Mouse (Mus musculus): ENCODE data around the gene Wdr13. TPM values are rescaled to one million over a fixed set of nuclear protein-coding genes. Genes with fewer than 3 reads are reported as not detected.

Gene Wdr13
- polyA plus RNA-seq, 2 experiments, result 4.4 to 14.5 TPM

DNA sequence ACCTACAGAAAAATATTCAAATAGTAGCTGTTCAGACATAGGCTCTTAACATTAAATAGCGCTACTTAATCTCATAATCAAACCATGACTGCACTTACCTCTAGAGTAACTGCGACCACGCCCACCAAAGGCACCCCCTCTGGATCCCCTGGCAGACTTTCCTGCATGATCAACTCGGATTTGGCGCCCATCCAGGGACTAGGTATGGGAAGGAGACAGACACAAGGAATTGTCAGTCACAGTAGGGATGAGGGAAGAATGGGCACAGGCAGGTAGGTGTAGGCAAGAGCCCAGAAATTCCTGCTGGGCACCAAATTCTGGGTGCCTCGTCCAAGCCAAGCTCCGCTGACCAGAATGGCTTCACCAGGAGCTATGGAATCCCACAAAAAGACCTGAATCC is 11.1 kb upstream of the Wdr13 start:
- ATAC-seq (ENCODE audit: insufficient read depth), result no peak
- Histone ChIP-seq H3K27ac (peak overlapping the region; percentile 55), H3K4me2 (ENCODE audit: low read depth) (peak overlapping the region; percentile 91), H3K9me3 (ENCODE audit: control insufficient read depth, low read length) (no peaks in the 10 kb centered on the region), H3K9ac (replicated peaks) (peak overlapping the region; percentile 74), H3K4me3 (ENCODE audit: insufficient read depth in 1 of 2, low read depth in 2 of 2, low read length in 2 of 2) (peak overlapping the region; percentile 84 to 95), H3K4me1 (replicated peaks; ENCODE audit: control insufficient read depth in 2 of 2, insufficient read depth in 2 of 2, low read length in 1 of 2) (peaks cover 0 to 14% of the 10 kb centered on the region in 2 experiments; a peak in 2 of 4 replicates), H3K27me3 (ENCODE audit: control insufficient read depth, insufficient read depth, low read length) (no peaks in the 10 kb centered on the region), H3K36me3 (replicated peaks; ENCODE audit: control insufficient read depth, insufficient read depth, low read depth) (peaks cover 51% of the 10 kb centered on the region)
- WGBS (ENCODE audit: insufficient replicate concordance), result 47% methylated on average over 7 of the region's 7 CpGs
- DNase-seq (ENCODE audit: low read depth in 3 of 3, low spot score in 3 of 3), result no peak
- TF ChIP-seq EP300 (IDR thresholded peaks at IDR 0.05; ENCODE audit: low read depth) (no peak), CTCF (IDR thresholded peaks at IDR 0.05; ENCODE audit: low read depth) (no peak)

DNA sequence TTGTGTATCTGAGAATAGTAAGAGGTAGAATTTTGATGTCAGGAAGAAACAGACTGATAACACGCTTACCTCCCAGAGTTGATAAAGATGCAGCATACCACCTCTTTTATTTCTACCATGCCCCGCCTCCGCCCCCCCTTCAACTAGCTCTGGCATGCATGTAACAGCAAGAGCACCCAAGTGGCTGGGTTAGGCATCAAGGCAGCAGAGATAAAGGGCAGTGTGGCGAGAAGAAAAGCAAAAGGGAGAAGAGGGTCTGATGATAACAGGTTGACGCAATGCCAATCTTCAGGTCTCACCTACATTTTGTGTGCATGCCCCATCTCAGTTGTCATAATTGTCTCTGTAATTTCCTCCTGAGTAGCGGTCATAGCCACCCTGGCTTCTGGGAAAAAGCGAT is 10.3 kb upstream of the Wdr13 start:
- no peaks in the 10 kb centered on the region for H3K9me3 ChIP-seq (ENCODE audit: control insufficient read depth, low read length)
- ATAC-seq (ENCODE audit: insufficient read depth) (no peak), DNase-seq (ENCODE audit: low read depth in 3 of 3, low spot score in 3 of 3) (no peak)
- H3K27ac ChIP-seq, result no peak overlapping the region
- H3K36me3 ChIP-seq (replicated peaks; ENCODE audit: control insufficient read depth, insufficient read depth, low read depth), result peaks cover 59% of the 10 kb centered on the region
- H3K4me3 ChIP-seq (ENCODE audit: insufficient read depth in 1 of 2, low read depth in 2 of 2, low read length in 2 of 2), result peak overlapping the region; percentile 6 to 84; a peak in 1 of 4 replicates
- no peaks in the 10 kb centered on the region for H3K27me3 ChIP-seq (ENCODE audit: control insufficient read depth, insufficient read depth, low read length)
- peak overlapping the region; percentile 91 for H3K4me2 ChIP-seq (ENCODE audit: low read depth)
- no peak for TF ChIP-seq EP300 (IDR thresholded peaks at IDR 0.05; ENCODE audit: low read depth)
- no peak for TF ChIP-seq CTCF (IDR thresholded peaks at IDR 0.05; ENCODE audit: low read depth)
- 54% methylated on average over 7 of the region's 7 CpGs for WGBS (ENCODE audit: insufficient replicate concordance)
- no peak overlapping the region; the same call in 1 of the 2 replicates for H3K9ac ChIP-seq (replicated peaks)
- peaks cover 0 to 12% of the 10 kb centered on the region in 2 experiments; a peak in 2 of 4 replicates for H3K4me1 ChIP-seq (replicated peaks; ENCODE audit: control insufficient read depth in 2 of 2, insufficient read depth in 2 of 2, low read length in 1 of 2)

DNA sequence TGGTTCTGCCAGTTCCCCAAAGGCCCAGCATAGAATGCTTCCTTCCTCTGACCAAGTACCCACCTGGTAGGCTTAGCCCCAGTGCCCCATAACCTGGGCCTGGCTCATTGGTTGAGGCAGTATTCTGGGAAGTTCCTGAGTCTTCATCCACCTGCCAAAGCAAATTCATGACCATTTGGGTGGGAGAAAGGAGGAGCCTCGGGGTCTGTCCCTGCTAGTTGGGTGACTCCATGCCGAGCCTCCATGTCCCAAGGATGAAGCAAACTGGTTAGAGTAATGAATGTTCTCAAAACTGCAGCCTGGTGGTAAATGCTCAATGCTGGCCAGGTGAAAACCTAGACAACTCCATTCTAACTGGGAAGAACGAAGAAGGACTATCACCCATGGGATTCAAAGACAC is 8.4 kb upstream of the Wdr13 start:
- no peak for ATAC-seq (ENCODE audit: insufficient read depth)
- no peak for TF ChIP-seq EP300 (IDR thresholded peaks at IDR 0.05; ENCODE audit: low read depth)
- no peak for TF ChIP-seq CTCF (IDR thresholded peaks at IDR 0.05; ENCODE audit: low read depth)
- Histone ChIP-seq H3K9me3 (ENCODE audit: control insufficient read depth, low read length) (no peaks in the 10 kb centered on the region), H3K4me2 (ENCODE audit: low read depth) (no peak overlapping the region), H3K4me3 (ENCODE audit: insufficient read depth in 1 of 2, low read depth in 2 of 2, low read length in 2 of 2) (no peak overlapping the region), H3K36me3 (replicated peaks; ENCODE audit: control insufficient read depth, insufficient read depth, low read depth) (peaks cover 60% of the 10 kb centered on the region), H3K9ac (replicated peaks) (no peak overlapping the region), H3K27ac (no peak overlapping the region), H3K27me3 (ENCODE audit: control insufficient read depth, insufficient read depth, low read length) (no peaks in the 10 kb centered on the region), H3K4me1 (replicated peaks; ENCODE audit: control insufficient read depth in 2 of 2, insufficient read depth in 2 of 2, low read length in 1 of 2) (peaks cover 0 to 7% of the 10 kb centered on the region in 2 experiments; a peak in 2 of 4 replicates)
- no peak for DNase-seq (ENCODE audit: low read depth in 3 of 3, low spot score in 3 of 3)
- 71% methylated on average over 3 of the region's 3 CpGs for WGBS (ENCODE audit: insufficient replicate concordance)

DNA sequence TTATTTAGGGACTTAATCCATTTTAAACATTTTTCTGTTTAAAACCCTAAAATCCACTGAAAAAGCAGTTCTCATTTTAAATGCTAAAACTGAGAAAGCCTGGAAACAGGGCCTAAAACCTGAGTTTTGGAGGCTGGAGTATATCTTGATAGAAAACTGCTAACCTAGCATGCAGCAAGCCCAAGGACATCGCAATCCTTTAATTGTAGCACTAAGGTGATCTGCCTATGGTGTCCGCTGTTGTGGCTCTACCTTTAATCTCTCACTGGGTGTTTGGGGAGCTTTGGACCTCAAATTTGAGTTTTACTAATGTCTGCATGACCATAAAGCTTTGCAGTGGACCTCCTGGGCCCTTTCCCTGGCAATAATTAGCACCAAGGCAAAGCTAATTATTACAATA is 7.8 kb upstream of the Wdr13 start:
- H3K36me3 ChIP-seq (replicated peaks; ENCODE audit: control insufficient read depth, insufficient read depth, low read depth), result peaks cover 60% of the 10 kb centered on the region
- no peak overlapping the region for H3K27ac ChIP-seq
- no peak for DNase-seq (ENCODE audit: low read depth in 3 of 3, low spot score in 3 of 3)
- TF ChIP-seq CTCF (IDR thresholded peaks at IDR 0.05; ENCODE audit: low read depth), result no peak
- no peak for TF ChIP-seq EP300 (IDR thresholded peaks at IDR 0.05; ENCODE audit: low read depth)
- no peaks in the 10 kb centered on the region for H3K27me3 ChIP-seq (ENCODE audit: control insufficient read depth, insufficient read depth, low read length)
- no peak overlapping the region for H3K4me3 ChIP-seq (ENCODE audit: insufficient read depth in 1 of 2, low read depth in 2 of 2, low read length in 2 of 2)
- H3K9me3 ChIP-seq (ENCODE audit: control insufficient read depth, low read length), result no peaks in the 10 kb centered on the region
- H3K9ac ChIP-seq (replicated peaks), result no peak overlapping the region
- no peak for ATAC-seq (ENCODE audit: insufficient read depth)
- peaks cover 0 to 6% of the 10 kb centered on the region in 2 experiments; a peak in 2 of 4 replicates for H3K4me1 ChIP-seq (replicated peaks; ENCODE audit: control insufficient read depth in 2 of 2, insufficient read depth in 2 of 2, low read length in 1 of 2)
- WGBS (ENCODE audit: insufficient replicate concordance), result 89% methylated on average over 2 of the region's 2 CpGs
- no peak overlapping the region for H3K4me2 ChIP-seq (ENCODE audit: low read depth)

DNA sequence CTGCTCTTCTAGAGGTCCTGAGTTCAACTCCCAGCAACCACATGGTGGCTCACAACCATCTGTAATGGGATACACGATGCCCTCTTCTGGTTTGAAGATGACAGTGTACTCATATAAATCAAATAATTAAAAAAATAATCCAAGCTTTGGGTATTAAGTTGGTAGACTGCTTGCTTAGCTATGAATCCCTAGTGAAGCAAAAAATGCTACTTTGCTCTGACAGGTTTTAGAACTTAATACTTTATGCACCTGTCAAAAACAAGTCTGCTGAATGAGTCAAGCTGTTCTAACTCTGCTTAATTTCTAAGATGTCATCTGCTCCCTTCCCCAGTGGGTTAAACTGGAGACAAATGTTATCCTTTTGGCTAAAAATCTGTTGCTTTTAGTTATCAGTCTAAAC is 6.8 kb upstream of the Wdr13 start:
- Histone ChIP-seq H3K4me3 (ENCODE audit: insufficient read depth in 1 of 2, low read depth in 2 of 2, low read length in 2 of 2) (no peak overlapping the region), H3K27ac (no peak overlapping the region), H3K27me3 (ENCODE audit: control insufficient read depth, insufficient read depth, low read length) (no peaks in the 10 kb centered on the region), H3K4me1 (replicated peaks; ENCODE audit: control insufficient read depth in 2 of 2, insufficient read depth in 2 of 2, low read length in 1 of 2) (peaks cover 0 to 6% of the 10 kb centered on the region in 2 experiments; a peak in 2 of 4 replicates), H3K9me3 (ENCODE audit: control insufficient read depth, low read length) (no peaks in the 10 kb centered on the region), H3K9ac (replicated peaks) (no peak overlapping the region), H3K4me2 (ENCODE audit: low read depth) (no peak overlapping the region), H3K36me3 (replicated peaks; ENCODE audit: control insufficient read depth, insufficient read depth, low read depth) (peaks cover 57% of the 10 kb centered on the region)
- no peak for DNase-seq (ENCODE audit: low read depth in 3 of 3, low spot score in 3 of 3)
- ATAC-seq (ENCODE audit: insufficient read depth), result no peak
- WGBS (ENCODE audit: insufficient replicate concordance), result 50% methylated on average over 1 of the region's 1 CpGs
- no peak for TF ChIP-seq EP300 (IDR thresholded peaks at IDR 0.05; ENCODE audit: low read depth)
- TF ChIP-seq CTCF (IDR thresholded peaks at IDR 0.05; ENCODE audit: low read depth), result no peak; the same call in 1 of the 2 replicates

Measured in liver, embryonic 14.5 days (tissue).